Mouse (Mus musculus) small intestine, adult 2 months (tissue): ENCODE measurements at regions not wholly inside any gene's neighbourhood (a gene's known extent, or its start where the extent isn't known, plus 50 kb on each side); places are given as distances from the start of the nearest gene placed in this dataset.

Experiments
- H3K27ac ChIP-seq: fragments of 200-500 bp; 2 replicates; pipeline ENCODE4 v1.5.1; 2012; ENCODE audit warnings: low read depth, low read length, control low read depth, inconsistent platforms; ENCODE audit not compliant: insufficient read depth
- H3K27me3 ChIP-seq: fragments of 200-500 bp; 2 replicates; pipeline ENCODE4 v1.6.1; 2012; ENCODE audit warnings: mild to moderate bottlenecking, moderate library complexity, low read length, inconsistent platforms; ENCODE audit not compliant: control insufficient read depth, insufficient read depth
- H3K36me3 ChIP-seq: fragments of 200-500 bp; 2 replicates; pipeline ENCODE4 v1.6.1; 2012; ENCODE audit warnings: mild to moderate bottlenecking, low read length, control low read depth, inconsistent platforms; ENCODE audit not compliant: control insufficient read depth, insufficient read depth
- H3K4me1 ChIP-seq: fragments of 200-500 bp; 2 replicates; pipeline ENCODE4 v1.6.1; 2012; ENCODE audit warnings: low read length, inconsistent platforms, mixed read lengths; ENCODE audit not compliant: control insufficient read depth, insufficient read depth, insufficient read length
- H3K4me3 ChIP-seq: fragments of 200-500 bp; 2 replicates; pipeline ENCODE4 v1.5.1; 2012; ENCODE audit warnings: low read depth, mild to moderate bottlenecking, control low read depth, inconsistent platforms, low read length, moderate library complexity
- CTCF ChIP-seq: fragments of 200-500 bp; IDR thresholded peaks from 2 replicates; pipeline ENCODE4 v1.5.1; 2012; ENCODE audit warnings: low read depth, mild to moderate bottlenecking, control low read depth, inconsistent platforms, low read length, moderate library complexity, mixed read lengths; ENCODE audit not compliant: insufficient replicate concordance, insufficient read length; ENCODE audit errors: extremely low read depth
- POLR2A ChIP-seq: fragments of 200-500 bp; IDR thresholded peaks from 2 replicates; pipeline ENCODE4 v1.6.1; 2012; ENCODE audit warnings: low read depth, mild to moderate bottlenecking, control low read depth, inconsistent platforms, low read length, moderate library complexity
- WGBS: fragments of 180-500 bp; shearing (Covaris S2); methylation state at CpG from one replicate; pipeline ENCODE4 v1.1.7; 2018; 5-methylcytosine and 5-hydroxymethylcytosine counted together

DNA sequence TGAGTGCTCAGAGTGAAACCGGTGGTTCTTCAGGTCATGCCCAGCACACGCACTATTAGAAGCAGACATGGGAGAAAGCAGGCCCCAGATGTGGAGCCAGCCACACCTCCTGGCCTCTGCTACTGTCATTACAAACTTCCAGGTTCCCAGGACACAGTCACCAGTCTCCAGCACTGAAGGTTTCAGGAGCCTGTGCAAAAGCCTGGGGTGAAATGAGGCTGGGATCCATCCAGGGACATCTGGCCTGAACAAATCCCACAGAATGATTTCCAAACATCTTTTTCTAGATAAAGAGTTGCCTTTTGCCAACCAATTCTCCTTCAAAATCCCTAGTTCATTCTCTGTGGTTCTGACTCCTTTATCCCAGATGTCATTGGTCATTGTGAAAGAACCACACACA is 191.1 kb downstream of the Cxcl12 start:
- no peaks in the 10 kb centered on the region for H3K36me3 ChIP-seq
- TF ChIP-seq POLR2A (no peak), CTCF (no peak)
- H3K4me1 ChIP-seq: no peaks in the 10 kb centered on the region
- H3K27me3 ChIP-seq: no peaks in the 10 kb centered on the region
- H3K27ac ChIP-seq: no peak overlapping the region
- H3K4me3 ChIP-seq: no peak overlapping the region
- WGBS: 77% methylated on average over 2 of the region's 2 CpGs

DNA sequence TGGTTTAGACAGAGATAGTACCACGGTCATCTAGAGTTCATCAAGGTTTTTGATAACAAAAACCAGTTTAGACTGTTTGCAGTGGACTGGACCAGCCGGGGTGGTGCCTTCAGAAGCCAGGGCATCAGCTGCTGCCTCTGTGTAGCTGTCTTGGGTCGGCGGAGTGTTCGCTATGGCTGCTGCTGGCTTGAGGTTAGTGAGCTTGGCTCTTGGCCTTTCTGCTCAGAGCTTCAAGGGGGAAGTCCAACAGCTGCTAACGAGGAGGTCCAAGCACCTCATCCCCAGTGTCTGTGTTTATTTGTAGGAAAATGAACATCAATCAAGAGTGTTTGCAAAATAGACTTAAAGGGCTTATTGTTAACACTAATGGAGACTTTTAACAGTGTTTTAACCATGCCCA is 198.2 kb downstream of the Cxcl12 start:
- Histone ChIP-seq H3K36me3 (no peaks in the 10 kb centered on the region), H3K27ac (no peak overlapping the region), H3K4me1 (no peaks in the 10 kb centered on the region), H3K27me3 (no peaks in the 10 kb centered on the region), H3K4me3 (no peak overlapping the region)
- no peak for TF ChIP-seq CTCF
- TF ChIP-seq POLR2A: no peak
- 50% methylated on average over 6 of the region's 6 CpGs for WGBS

GRCm38 (mm10) chr6:117375989-117376388 is 207.7 kb downstream of the Cxcl12 start:
- H3K4me3 ChIP-seq: no peak overlapping the region
- no peaks in the 10 kb centered on the region for H3K27me3 ChIP-seq
- 93% methylated on average over 5 of the region's 5 CpGs for WGBS
- TF ChIP-seq CTCF (peak; percentile 15; the same call in 1 of the 2 replicates), POLR2A (no peak)
- H3K27ac ChIP-seq: no peak overlapping the region
- no peaks in the 10 kb centered on the region for H3K4me1 ChIP-seq
- no peaks in the 10 kb centered on the region for H3K36me3 ChIP-seq

GRCm38 (mm10) chr6:117379904-117380303 is 211.6 kb downstream of the Cxcl12 start:
- H3K4me1 ChIP-seq: no peaks in the 10 kb centered on the region
- H3K27ac ChIP-seq: no peak overlapping the region
- H3K27me3 ChIP-seq: no peaks in the 10 kb centered on the region
- H3K4me3 ChIP-seq: no peak overlapping the region
- TF ChIP-seq CTCF: no peak
- TF ChIP-seq POLR2A: no peak
- H3K36me3 ChIP-seq: no peaks in the 10 kb centered on the region
- 72% methylated on average over 4 of the region's 4 CpGs for WGBS

- Histone ChIP-seq H3K4me1 (no peaks in the 10 kb centered on the region), H3K27ac (no peak overlapping the region), H3K27me3 (no peaks in the 10 kb centered on the region), H3K4me3 (no peak overlapping the region), H3K36me3 (no peaks in the 10 kb centered on the region)
- WGBS: 48% methylated on average over 7 of the region's 7 CpGs
- no peak for TF ChIP-seq POLR2A
- no peak for TF ChIP-seq CTCF
Observed at GRCm38 (mm10) chr6:117390233-117390848, 222.0 kb downstream of the Cxcl12 start.

DNA sequence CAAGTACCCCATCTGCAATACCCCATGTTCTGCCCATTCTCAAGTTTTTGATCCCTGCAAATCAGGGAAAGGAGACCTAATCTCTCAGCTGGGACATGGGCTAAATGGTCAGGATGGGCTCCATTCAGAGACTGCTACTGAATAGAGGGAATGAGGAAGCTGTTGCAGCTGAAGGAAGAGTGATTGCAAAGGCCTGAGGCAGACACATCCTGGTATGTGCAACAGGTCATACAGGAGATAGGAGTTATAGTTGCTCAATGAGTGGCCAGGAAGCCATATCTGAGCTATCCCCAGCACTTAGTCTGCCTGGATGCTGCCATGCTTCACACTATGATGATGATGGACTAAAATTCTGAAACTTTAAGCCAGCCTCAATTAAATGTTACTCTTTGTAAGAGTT is 225.1 kb downstream of the Cxcl12 start:
- Histone ChIP-seq H3K4me1 (no peaks in the 10 kb centered on the region), H3K27me3 (no peaks in the 10 kb centered on the region), H3K27ac (no peak overlapping the region), H3K4me3 (no peak overlapping the region), H3K36me3 (no peaks in the 10 kb centered on the region)
- TF ChIP-seq CTCF (no peak), POLR2A (no peak)

- TF ChIP-seq CTCF (no peak), POLR2A (no peak)
Observed at GRCm38 (mm10) chr6:117405589-117406311, 237.4 kb downstream of the Cxcl12 start.

More at GRCm38 (mm10) chr6:117405589-117406311, 237.4 kb downstream of the Cxcl12 start:
- 45% methylated on average over 11 of the region's 11 CpGs for WGBS
- no peaks in the 10 kb centered on the region for H3K27me3 ChIP-seq
- H3K4me3 ChIP-seq: no peak overlapping the region
- no peaks in the 10 kb centered on the region for H3K36me3 ChIP-seq
- H3K27ac ChIP-seq: no peak overlapping the region
- H3K4me1 ChIP-seq: no peaks in the 10 kb centered on the region
